Mouse (Mus musculus) inflammation-experienced regulatory T-cells (primary cell): ENCODE data around the gene Rasa1. TPM values are rescaled to one million over a fixed set of nuclear protein-coding genes. Genes with fewer than 3 reads are reported as not detected.

ENCODE experiments used
- polyA plus RNA-seq, 2 experiments: library from polyadenylated mRNA; unstranded; fragments of 100-300 nt; shearing (Covaris generic); gene quantifications; one replicate each; pipeline ENCODE4 v1.2.1; 2017

Rasa1 gene
- 100 to 1,000 TPM; 104 to 116 TPM for polyA plus RNA-seq

DNA sequence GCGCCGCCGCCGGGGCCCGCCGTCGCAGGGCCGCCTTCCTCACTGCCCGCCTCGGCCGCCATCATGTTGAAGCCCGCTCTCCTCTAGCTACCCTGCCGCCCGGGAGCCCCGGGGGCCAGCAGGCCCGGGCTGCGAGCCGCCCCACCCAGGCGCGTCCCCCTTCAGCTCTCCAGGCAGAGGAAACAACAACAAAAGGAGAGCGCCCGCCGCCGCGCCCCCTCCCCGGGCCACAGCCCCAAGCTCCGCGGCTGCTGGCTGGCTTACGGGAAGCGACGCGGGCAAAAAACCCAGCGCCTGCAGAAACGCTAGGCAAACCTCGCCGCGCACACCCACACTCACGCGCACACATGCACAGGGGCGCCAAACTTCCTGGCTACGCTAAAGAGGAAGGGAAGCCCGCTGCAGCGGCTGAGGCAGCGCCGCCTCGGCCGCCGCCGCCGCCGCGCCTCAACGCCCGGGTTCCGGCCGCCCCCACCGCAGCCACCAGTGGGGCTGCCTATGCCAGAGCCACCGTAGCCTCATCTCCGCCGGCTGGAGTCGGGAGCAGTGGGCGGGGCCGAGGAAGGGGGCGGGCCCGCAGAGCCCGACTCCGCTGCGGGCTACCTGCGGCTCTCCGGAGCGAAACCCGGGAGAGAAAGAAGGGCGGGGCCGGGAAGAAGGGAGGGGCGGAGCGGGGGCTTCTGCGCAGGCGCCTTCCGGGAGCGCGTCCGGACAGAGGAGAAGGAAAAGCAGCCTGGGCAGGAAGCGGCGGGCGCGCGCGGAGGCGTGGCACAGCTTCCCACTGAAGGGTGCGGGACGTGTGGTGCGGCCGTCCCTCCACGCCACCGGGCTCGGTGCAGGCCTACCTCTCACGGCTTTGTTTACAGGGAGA, at the start of gene Rasa1:
Gene Rasa1 (minus strand): TSS at position 288 of the 871 bp plus-strand sequence.

DNA sequence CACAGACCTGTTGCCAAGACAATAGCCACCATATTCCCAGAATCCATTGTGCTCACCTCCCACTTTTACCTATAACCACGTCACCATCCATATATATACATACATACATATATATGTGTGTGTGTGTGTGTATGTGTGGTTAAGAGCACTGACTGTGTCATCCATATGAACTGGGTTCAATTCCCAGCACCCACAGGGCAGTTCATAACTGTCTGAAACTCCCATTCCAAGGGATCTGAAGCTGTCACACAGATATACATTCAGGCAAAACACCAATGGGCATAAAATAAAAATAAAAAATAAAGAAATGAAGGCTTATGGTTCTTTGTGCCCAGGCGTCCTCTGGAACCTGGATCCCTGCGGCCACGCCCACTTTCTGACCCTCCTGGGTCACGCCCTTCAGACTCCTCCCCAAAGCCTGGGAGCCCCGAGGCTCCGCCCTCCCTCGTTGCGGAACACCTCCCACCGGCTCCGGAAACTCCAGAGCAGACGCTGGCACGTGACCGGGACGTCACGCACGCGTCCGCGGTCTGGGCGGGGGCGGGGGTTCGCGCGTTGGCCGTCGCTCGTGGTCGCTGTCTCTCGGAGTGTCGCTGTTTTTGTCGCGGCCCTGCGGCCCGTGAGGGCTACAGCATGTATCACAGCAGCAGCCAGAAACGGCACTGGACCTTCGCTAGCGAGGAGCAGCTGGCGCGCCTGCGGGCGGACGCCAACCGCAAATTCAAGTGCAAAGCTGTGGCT, 99.9 kb downstream of the Rasa1 start, which contains the start of gene Ccnh:
Gene Ccnh (plus strand): TSS at position 506 of the 741 bp plus-strand sequence.

Other genes with a start within 250 kb of the Rasa1 start
- gene Ccnh, start 99.7 kb downstream of the Rasa1 start, polyA plus RNA-seq = 10 to 100 TPM; 71.0 to 87.1 TPM